Mouse (Mus musculus) Patski (cell line): ENCODE results near the gene Btbd2. TPM values are rescaled to one million over a fixed set of nuclear protein-coding genes. Genes with fewer than 3 reads are reported as not detected.
A peak's percentile ranks its signal among the peaks of the same experiment; 100 is the strongest.

Experiments used
- ATAC-seq: fragments of 100-300 bp; one replicate; pipeline ENCODE4 v1.8.0; 2021
- CTCF ChIA-PET: fragments of 350-600 bp; sonication (Branson Sonifier 250); formaldehyde crosslinking; loops from one replicate; lab custom pipeline; 2022; ENCODE audit warnings: inconsistent platforms; lab: Charles Lee
- POLR2A ChIA-PET: fragments of 350-600 bp; sonication (Branson Sonifier 250); formaldehyde crosslinking; loops from one replicate; lab custom pipeline; 2022; ENCODE audit warnings: antibody characterized with exemption, inconsistent platforms; lab: Charles Lee
- DNase-seq: peaks from one replicate; pipeline ENCODE4 v3.0.0-alpha.2; 2011; ENCODE audit warnings: low read depth, low spot score
- H3K27me3 ChIP-seq: fragments of 371-371 bp; one replicate; pipeline ENCODE4 v1.5.1; 2021
- CTCF ChIP-seq: fragments of 100-300 bp; IDR thresholded peaks from one replicate; pipeline ENCODE4 v1.5.1; 2021
- in situ Hi-C: fragments of 300-500 bp; cut with MboI; formaldehyde crosslinking; loops from 3 replicates; pipeline ENCODE4 v1.11.1; 2018; ENCODE audit warnings: low pct_unique_long_range_greater_than_20kb, mixed read lengths
- polyA plus RNA-seq: library from polyadenylated mRNA; unstranded; gene quantifications from one replicate; pipeline ENCODE4 v1.2.3, GENCODE M21; 2021

Gene Btbd2
- 70.4 TPM for polyA plus RNA-seq

DNA sequence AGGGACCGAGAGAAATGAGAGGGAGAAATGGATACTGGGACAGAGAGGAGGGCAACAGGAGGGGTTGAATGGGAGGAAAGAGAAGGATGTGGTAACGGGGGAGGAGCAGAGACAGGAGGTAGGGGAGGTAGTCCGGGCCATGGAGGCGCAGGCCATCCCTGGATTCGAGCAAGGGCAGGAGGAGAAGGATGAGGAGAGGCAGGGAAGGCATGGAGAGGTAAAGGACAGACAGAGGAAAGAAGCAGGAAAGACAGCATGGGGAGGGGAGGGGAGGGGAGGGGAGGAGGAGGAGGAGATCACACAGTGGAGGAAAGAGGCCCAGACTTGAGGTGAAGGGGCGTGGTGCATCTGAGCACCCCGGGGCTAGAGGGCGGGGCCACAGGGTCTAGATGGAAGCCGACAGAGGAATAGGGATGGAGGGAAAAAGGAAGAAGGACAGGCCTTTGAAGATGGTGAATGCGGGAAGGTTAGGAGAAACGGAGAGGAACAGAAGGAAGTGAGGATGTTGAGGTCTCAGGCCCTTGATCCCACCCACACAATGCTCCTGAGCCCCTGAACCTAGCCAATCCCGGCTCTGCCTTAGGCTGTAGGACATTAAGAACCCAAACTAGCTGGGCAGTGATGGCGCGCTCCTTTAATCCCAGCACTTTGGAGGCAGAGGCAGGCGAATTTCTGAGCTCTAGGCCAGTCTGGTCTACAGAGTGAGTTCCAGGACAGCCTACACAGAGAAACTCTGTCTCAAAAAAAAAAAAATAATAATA, at the start of gene Btbd2:
Gene Btbd2 (minus strand): TSS at position 209 of the 761 bp plus-strand sequence.
- DNase-seq (no peak), ATAC-seq (no peak)
- ChIA-PET CTCF (interaction anchor here (2.4 kb wide), 1 partner anchor 31 kb away, joined by 10 read pairs; no protein-coding TSS in a partner anchor), POLR2A (no interaction called here)
- no peak for TF ChIP-seq CTCF
- in situ Hi-C loops: no loop called here
- H3K27me3 ChIP-seq: no peaks in the 10 kb centered on the region

DNA sequence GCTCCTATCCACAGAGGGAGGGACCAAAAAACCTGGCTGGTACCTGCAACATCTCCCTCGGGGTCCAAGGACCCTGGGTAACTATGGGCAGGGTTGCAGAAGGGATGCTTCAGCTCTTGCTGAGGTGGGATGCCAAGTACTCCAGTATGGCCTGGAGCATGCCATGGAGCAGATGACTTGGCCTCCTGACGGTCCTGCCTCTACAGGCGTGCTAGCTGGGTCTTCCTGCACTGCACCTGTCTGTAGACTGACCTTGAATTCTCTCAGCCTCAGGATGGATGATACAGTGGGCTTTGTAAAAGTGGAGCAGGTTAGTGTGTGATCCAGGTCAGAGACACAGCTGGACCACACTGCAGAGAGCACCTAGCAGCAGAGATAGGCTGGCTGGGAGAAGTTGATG, 48.6 kb upstream of the Btbd2 start:
- ATAC-seq (no peak), DNase-seq (no peak)
- ChIA-PET POLR2A (interaction anchor here (0.5 to 1.2 kb wide), 2 partner anchors 10 to 87 kb away, joined by 3 to 4 read pairs; no protein-coding TSS in a partner anchor), CTCF (interaction anchor here (1.4 kb wide), 1 partner anchor 17 kb away, joined by 4 read pairs; no protein-coding TSS in a partner anchor)
- in situ Hi-C loops: no loop called here
- no peaks in the 10 kb centered on the region for H3K27me3 ChIP-seq
- no peak for TF ChIP-seq CTCF

- DNase-seq: no peak
- ATAC-seq: no peak
- no peaks in the 10 kb centered on the region for H3K27me3 ChIP-seq
- CTCF ChIA-PET: no interaction called here
- TF ChIP-seq CTCF: no peak
- in situ Hi-C loops: no loop called here
- POLR2A ChIA-PET: no interaction called here
Measured at GRCm38 (mm10) chr10:80705033-80705432, 48.2 kb upstream of the Btbd2 start.

DNA sequence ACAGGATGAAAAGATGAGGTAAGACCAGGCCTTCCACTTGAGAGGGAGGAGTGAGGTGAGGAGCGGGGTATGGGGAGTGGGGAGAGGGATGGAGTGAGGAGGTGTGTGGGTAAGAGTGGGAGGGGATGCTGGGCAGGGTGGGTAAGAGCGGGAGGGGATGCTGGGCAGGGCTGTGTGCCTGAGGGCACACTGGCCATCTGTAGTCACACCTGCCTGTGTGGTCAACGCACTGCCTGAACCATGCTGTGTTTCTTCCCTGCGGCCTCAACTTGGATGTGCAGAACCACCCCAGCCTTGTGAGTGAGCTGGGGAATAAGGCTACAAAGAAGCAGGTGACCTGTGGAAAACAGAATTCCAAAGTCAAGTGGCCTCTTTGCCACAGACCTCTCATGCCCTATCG, 47.5 kb upstream of the Btbd2 start:
- in situ Hi-C loops: no loop called here
- no peaks in the 10 kb centered on the region for H3K27me3 ChIP-seq
- DNase-seq (no peak), ATAC-seq (no peak)
- TF ChIP-seq CTCF: no peak
- CTCF ChIA-PET: no interaction called here
- POLR2A ChIA-PET: no interaction called here

- in situ Hi-C loops: no loop called here
- no peaks in the 10 kb centered on the region for H3K27me3 ChIP-seq
- no peak for TF ChIP-seq CTCF
- CTCF ChIA-PET: no interaction called here
- DNase-seq (no peak), ATAC-seq (no peak)
- POLR2A ChIA-PET: no interaction called here
Measured at GRCm38 (mm10) chr10:80703643-80704042, 46.8 kb upstream of the Btbd2 start.

- POLR2A ChIA-PET: interaction anchor here (1.1 kb wide), 1 partner anchor 11 kb away, joined by 3 read pairs; no protein-coding TSS in a partner anchor
- TF ChIP-seq CTCF: no peak
Measured at GRCm38 (mm10) chr10:80702536-80703390, 45.9 kb upstream of the Btbd2 start.

GRCm38 (mm10) chr10:80701721-80702535, 45.1 kb upstream of the Btbd2 start, which contains the start of the genes Mob3a and Izumo4:
Mob3a (minus strand) TSS chr10:80701977.
Izumo4 (plus strand) TSS chr10:80702184.
- no peaks in the 10 kb centered on the region for H3K27me3 ChIP-seq
- ATAC-seq: peak; percentile 91
- POLR2A ChIA-PET: interaction anchor here (1.1 kb wide), 1 partner anchor 12 kb away, joined by 3 read pairs; no protein-coding TSS in a partner anchor
- in situ Hi-C loops: no loop called here
- CTCF ChIA-PET: no interaction called here
- TF ChIP-seq CTCF: no peak
- DNase-seq: peak; percentile 98

More at GRCm38 (mm10) chr10:80702536-80703390, 45.9 kb upstream of the Btbd2 start:
- peak; percentile 66 for DNase-seq
- peak; percentile 76 for ATAC-seq
- CTCF ChIA-PET: no interaction called here
- in situ Hi-C loops: no loop called here
- no peaks in the 10 kb centered on the region for H3K27me3 ChIP-seq

DNA sequence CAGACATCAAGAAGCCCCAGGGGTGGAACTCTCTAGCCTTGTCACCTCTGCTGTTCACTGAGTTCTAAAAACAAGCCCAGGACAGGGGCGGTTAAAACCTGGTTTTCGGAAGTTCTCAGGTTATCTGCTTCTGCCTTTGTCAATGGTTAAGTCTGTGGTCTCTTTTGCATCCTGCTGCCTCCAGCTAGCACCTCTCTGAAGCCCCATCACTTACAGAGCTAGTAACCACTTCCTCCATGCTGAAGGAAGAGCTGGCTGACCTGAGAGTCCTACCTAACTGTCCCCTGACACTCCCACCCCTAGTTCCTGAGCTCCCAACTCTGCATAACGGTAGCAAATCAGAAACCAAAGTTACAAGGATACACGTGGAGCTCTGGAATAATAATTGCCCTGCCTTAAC, 43.9 kb upstream of the Btbd2 start:
- TF ChIP-seq CTCF: no peak
- DNase-seq (no peak), ATAC-seq (no peak)
- ChIA-PET CTCF (interaction anchor here (1.1 kb wide), 1 partner anchor 122 kb away, joined by 3 read pairs; no protein-coding TSS in a partner anchor), POLR2A (no interaction called here)
- no peaks in the 10 kb centered on the region for H3K27me3 ChIP-seq
- in situ Hi-C loops: no loop called here

GRCm38 (mm10) chr10:80700038-80700504, 43.2 kb upstream of the Btbd2 start:
- in situ Hi-C loops: no loop called here
- POLR2A ChIA-PET: interaction anchor here (0.7 kb wide), 1 partner anchor 655 kb away, joined by 3 read pairs; no protein-coding TSS in a partner anchor
- no peak for DNase-seq
- no peak for ATAC-seq
- CTCF ChIA-PET: interaction anchor here (1.0 to 1.1 kb wide), 2 partner anchors 9 to 90 kb away, joined by 3 read pairs; no protein-coding TSS in a partner anchor
- no peaks in the 10 kb centered on the region for H3K27me3 ChIP-seq
- TF ChIP-seq CTCF: no peak
